10 mouse cellular contexts compared by ENCODE assay signal in genomic region chr1:86360441-86360840, GRCm38 (mm10). TPM values are rescaled to one million over a fixed set of nuclear protein-coding genes. Genes with fewer than 3 reads are reported as not detected.
A peak's percentile ranks its signal among the peaks of the same experiment; 100 is the strongest.
DNase-seq lines count a peak whose midpoint lies in the region; ATAC-seq and TF ChIP-seq lines count a peak whose summit lies in the region.
"Had no signal": no experiment of that assay in that cellular context is flagged by ENCODE, and none has a peak within 500 bp of the region (broad histone marks: within the 10 kb centered on the region; RNA-seq: fewer than 3 reads in every experiment).

No protein-coding gene starts in this region.

- H3K9ac ChIP-seq in forebrain, embryonic 15.5 days (replicated peaks), result peak overlapping the region; percentile 87
- H3K9ac ChIP-seq in liver, embryonic 16.5 days (ENCODE audit: low read depth, low read length), result peak overlapping the region; percentile 87

- peaks cover 53% of the 10 kb centered on the region for H3K79me3 ChIP-seq in C2C12 (ENCODE audit: low read depth)

- H3ac ChIP-seq in C2C12 (ENCODE audit: control insufficient read depth, insufficient read length, low read depth), result peak overlapping the region; percentile 96

- no peaks in the 10 kb centered on the region for H3K27me3 ChIP-seq in C2C12 (ENCODE audit: control insufficient read depth, insufficient read depth, insufficient read length)
- H3K27me3 ChIP-seq in forebrain, embryonic 15.5 days, result no peaks in the 10 kb centered on the region
- H3K27me3 ChIP-seq in liver, embryonic 16.5 days (ENCODE audit: control insufficient read depth, insufficient read depth, low read depth, low read length), result no peaks in the 10 kb centered on the region
- H3K27me3 ChIP-seq: Patski had no signal

- H3K9me3 ChIP-seq in forebrain, embryonic 15.5 days, result no peaks in the 10 kb centered on the region
- no peaks in the 10 kb centered on the region for H3K9me3 ChIP-seq in liver, embryonic 16.5 days (replicated peaks; ENCODE audit: control insufficient read depth, low read length)

- peaks cover 29% of the 10 kb centered on the region for H3K4me1 ChIP-seq in forebrain, embryonic 15.5 days
- peaks cover 22% of the 10 kb centered on the region for H3K4me1 ChIP-seq in liver, embryonic 16.5 days (ENCODE audit: control insufficient read depth, low read depth, low read length)

- WGBS in forebrain, embryonic 15.5 days, result 19% methylated on average over 12 of the region's 12 CpGs
- WGBS in liver, embryonic 16.5 days (ENCODE audit: insufficient replicate concordance), result 6% methylated on average over 12 of the region's 12 CpGs

- peaks cover 61% of the 10 kb centered on the region for H3K79me2 ChIP-seq in C2C12 (ENCODE audit: control insufficient read depth, insufficient read depth)

- no peak for ATAC-seq in forebrain, embryonic 15.5 days (replicated peaks)
- no peak for ATAC-seq in liver, embryonic 16.5 days (ENCODE audit: low read depth)
- ATAC-seq in activated CD4-positive, CD25-positive, alpha-beta regulatory T cell, adult 4 months, result no peak

- H3K4me3 ChIP-seq in C2C12 (ENCODE audit: insufficient read depth, poor library complexity, severe bottlenecking), result peak overlapping the region; percentile 87
- H3K4me3 ChIP-seq in forebrain, embryonic 15.5 days, result peak overlapping the region; percentile 96
- H3K4me3 ChIP-seq in liver, embryonic 16.5 days (ENCODE audit: low read depth, low read length), result peak overlapping the region; percentile 86

- peaks cover 28% of the 10 kb centered on the region for H3K36me3 ChIP-seq in C2C12 (ENCODE audit: control insufficient read depth, insufficient read depth)
- peaks cover 21% of the 10 kb centered on the region for H3K36me3 ChIP-seq in forebrain, embryonic 15.5 days
- H3K36me3 ChIP-seq in liver, embryonic 16.5 days (ENCODE audit: control insufficient read depth, insufficient read depth), result peaks cover 17% of the 10 kb centered on the region

- H3K27ac ChIP-seq in forebrain, embryonic 15.5 days (replicated peaks), result 0 out of 2 replicates have a peak overlapping the region, but pooled peaks have one; percentile 100
- H3K27ac ChIP-seq in liver, embryonic 16.5 days (ENCODE audit: low read length), result peak overlapping the region; percentile 79; the same call in 1 of the 2 replicates

- no peak for TF ChIP-seq CTCF in C2C12 (IDR thresholded peaks at IDR 0.05; ENCODE audit: control insufficient read depth, insufficient read depth, insufficient read length)

- intact Hi-C loops in heart, postnatal 36 days (cut with DNase I), result loop anchor here (5.0 kb wide), 1 partner anchor 172 kb away; no protein-coding TSS in a partner anchor
- intact Hi-C loops in left cerebral cortex, postnatal 4 days (cut with DNase I), result no loop called here

- peak; percentile 81 for DNase-seq in heart, adult 11 months
- no peak for DNase-seq in heart, postnatal 36 days
- no peak for DNase-seq in urinary bladder, postnatal 36 days (ENCODE audit: low spot score in 2 of 2)
- no peak for DNase-seq in left cerebral cortex, postnatal 4 days
- DNase-seq: kidney, adult 8-10 months had no signal

- H3K4me2 ChIP-seq in forebrain, embryonic 15.5 days (replicated peaks), result peak overlapping the region; percentile 65
- H3K4me2 ChIP-seq in liver, embryonic 16.5 days (ENCODE audit: low read depth, low read length), result peak overlapping the region; percentile 91

TF ChIP-seq in C2C12, 6 proteins besides CTCF, POLR2A, EP300 and RAD21:
- TF ChIP-seq FOSL1 (IDR thresholded peaks at IDR 0.05; ENCODE audit: insufficient read depth, low read length, poor library complexity, severe bottlenecking) (no peak), MYOD1 (IDR thresholded peaks at IDR 0.05; ENCODE audit: control insufficient read depth, insufficient read length, low read depth) (no peak), CEBPB (IDR thresholded peaks at IDR 0.05; ENCODE audit: low read depth) (no peak), USF1 (IDR thresholded peaks at IDR 0.05; ENCODE audit: low read depth) (no peak), MAX (IDR thresholded peaks at IDR 0.05) (no peak), MYOG (IDR thresholded peaks at IDR 0.05; ENCODE audit: control insufficient read depth, extremely low read depth, insufficient read length) (no peak)

RNA-seq across cellular contexts. Expression of gene Ncl, which starts 1.2 kb away (rescaled TPM):
- 100 to 1,000 TPM; 109 to 127 TPM for total RNA-seq in heart, postnatal 36 days (2021)
- 286 TPM for polyA plus RNA-seq in C2C12 (2012; fragmentation: generic; extraction: Trizol)
- 208 and 227 TPM in 2 replicates for polyA plus RNA-seq in forebrain, embryonic 15.5 days (2015; fragmentation: Nextera tagmentation; extraction: Ambion mirVana)
- 175 and 188 TPM in 2 replicates for polyA plus RNA-seq in liver, embryonic 16.5 days (2015; fragmentation: Nextera tagmentation; extraction: Ambion mirVana)
- 100 to 1,000 TPM; 383 to 392 TPM for polyA plus RNA-seq in activated CD4-positive, CD25-positive, alpha-beta regulatory T cell, adult 4 months (2017; shearing (Covaris generic))
- 100 to 1,000 TPM; 232 to 249 TPM for total RNA-seq in left cerebral cortex, postnatal 4 days (2021)

RNA-seq across cellular contexts. Expression of gene B3gnt7, which starts 57.8 kb away (rescaled TPM):
- under 1 TPM; 0.30 to 0.42 TPM for total RNA-seq in heart, postnatal 36 days (2021)
- not detected for polyA plus RNA-seq in C2C12 (2012; fragmentation: generic; extraction: Trizol)
- polyA plus RNA-seq in forebrain, embryonic 15.5 days (2015; fragmentation: Nextera tagmentation; extraction: Ambion mirVana), result 3.3 and 4.0 TPM in 2 replicates
- polyA plus RNA-seq in liver, embryonic 16.5 days (2015; fragmentation: Nextera tagmentation; extraction: Ambion mirVana), result 0.65 and 0.68 TPM in 2 replicates
- polyA plus RNA-seq in activated CD4-positive, CD25-positive, alpha-beta regulatory T cell, adult 4 months (2017; shearing (Covaris generic)), result under 1 TPM in 1 of 2 experiments, not detected in 1; 0.18 TPM
- 10 to 100 TPM; 10.0 to 10.6 TPM for total RNA-seq in left cerebral cortex, postnatal 4 days (2021)
